Mouse (Mus musculus) C2C12 (cell line): ENCODE measurements around the gene Vps4b.

ENCODE experiments used
- CEBPB ChIP-seq: IDR thresholded peaks from one replicate; pipeline ENCODE4 v1.6.1; 2011; ENCODE audit warnings: low read depth, mild to moderate bottlenecking, control low read depth, moderate library complexity
- CTCF ChIP-seq: IDR thresholded peaks from one replicate; pipeline ENCODE4 v1.5.1; 2011; ENCODE audit not compliant: control insufficient read depth, insufficient read depth, insufficient read length
- MAX ChIP-seq: IDR thresholded peaks from one replicate; pipeline ENCODE4 v1.6.1; 2011; ENCODE audit warnings: mild to moderate bottlenecking, control low read depth
- MYOD1 ChIP-seq: IDR thresholded peaks from one replicate; pipeline ENCODE4 v1.6.1; 2011; ENCODE audit warnings: low read depth; ENCODE audit not compliant: control insufficient read depth, insufficient read length
- USF1 ChIP-seq: IDR thresholded peaks from one replicate; pipeline ENCODE4 v1.6.1; 2011; ENCODE audit warnings: low read depth, mild to moderate bottlenecking, control low read depth, moderate library complexity

DNA sequence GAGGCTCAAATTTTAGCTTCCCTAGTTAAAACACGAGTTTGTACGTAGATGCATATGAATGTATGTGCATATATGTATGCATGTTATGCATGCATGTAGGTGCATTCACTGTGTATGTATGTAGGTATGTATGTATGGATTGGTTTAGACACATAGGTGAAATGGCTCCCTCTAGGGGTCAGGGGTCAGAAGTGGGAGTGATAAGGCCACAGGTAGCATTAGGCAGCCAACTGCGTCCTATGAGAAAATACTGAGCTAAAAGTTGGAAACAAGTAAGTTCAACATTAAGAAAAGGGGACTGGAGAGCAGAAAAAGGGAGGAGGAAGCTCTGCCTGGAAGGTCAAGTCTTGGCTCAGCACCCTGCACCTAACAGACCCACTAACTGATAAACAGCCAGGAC lies 58.4 kb downstream of the Vps4b start:
- TF ChIP-seq CTCF: no peak
- TF ChIP-seq CEBPB: no peak
- TF ChIP-seq USF1: no peak
- no peak for TF ChIP-seq MYOD1
- TF ChIP-seq MAX: no peak
